Mouse (Mus musculus) megakaryocyte, adult 5-6 weeks (primary cell): ENCODE data around the gene Sbpl. TPM values are rescaled to one million over a fixed set of nuclear protein-coding genes. Genes with fewer than 3 reads are reported as not detected.

Experiments
- ATAC-seq: 2 replicates; pipeline ENCODE4 v1.8.0; 2016; ENCODE audit warnings: mild to moderate bottlenecking, inconsistent platforms; ENCODE audit not compliant: poor library complexity, severe bottlenecking
- total RNA-seq, 2 experiments: library from RNA; stranded (forward) in 1 of 2; stranded (reverse) in 1 of 2; fragments of 153-499, 151-499 nt in 1 of 2; fragments of 221-1000, 200-1000 nt in 1 of 2; gene quantifications; 2 replicates each; pipeline versions ENCODE4 v1.2.3 to v1.2.4; 2015 to 2017

Gene Sbpl
- total RNA-seq (2015) (not detected in 2 replicates), total RNA-seq (2017) (not detected in 2 replicates)

- no peak for ATAC-seq
Measured at GRCm38 (mm10) chr17:23955174-23955573, at the start of gene Sbpl. TSS of gene Sbpl (minus strand) at chr17:23955274.

- ATAC-seq: no peak
Measured at GRCm38 (mm10) chr17:24004071-24004665, 49.1 kb upstream of the Sbpl start.

- no peak for ATAC-seq
Measured at GRCm38 (mm10) chr17:24000404-24000803, 45.3 kb upstream of the Sbpl start.

GRCm38 (mm10) chr17:23998383-23998782, 43.3 kb upstream of the Sbpl start:
- no peak for ATAC-seq

- no peak for ATAC-seq
Measured at GRCm38 (mm10) chr17:23997901-23998300, 42.8 kb upstream of the Sbpl start, which contains the start of gene Prss22. TSS of gene Prss22 (minus strand) at chr17:23998100.

GRCm38 (mm10) chr17:23995421-23995820, 40.3 kb upstream of the Sbpl start:
- no peak for ATAC-seq

GRCm38 (mm10) chr17:23994667-23995066, 39.6 kb upstream of the Sbpl start:
- no peak for ATAC-seq

- peak; percentile 98 for ATAC-seq
Measured at GRCm38 (mm10) chr17:23993559-23994428, 38.7 kb upstream of the Sbpl start.

- ATAC-seq: no peak
Measured at GRCm38 (mm10) chr17:23992789-23993553, 37.9 kb upstream of the Sbpl start.

GRCm38 (mm10) chr17:23989802-23990201, 34.7 kb upstream of the Sbpl start:
- ATAC-seq: no peak

GRCm38 (mm10) chr17:23984989-23985388, 29.9 kb upstream of the Sbpl start:
- no peak for ATAC-seq

GRCm38 (mm10) chr17:23982912-23983311, 27.8 kb upstream of the Sbpl start:
- peak; percentile 57; the same call in 1 of the 2 replicates for ATAC-seq

GRCm38 (mm10) chr17:23980297-23980909, 25.3 kb upstream of the Sbpl start, which contains the start of gene Prss30:
TSS of gene Prss30 (minus strand) at chr17:23980566.
- ATAC-seq: peak; percentile 62

- no peak for ATAC-seq
Measured at GRCm38 (mm10) chr17:23979471-23979870, 24.4 kb upstream of the Sbpl start.

- ATAC-seq: no peak
Measured at GRCm38 (mm10) chr17:23976665-23977064, 21.6 kb upstream of the Sbpl start.

- no peak for ATAC-seq
Measured at GRCm38 (mm10) chr17:23971315-23971714, 16.2 kb upstream of the Sbpl start.

- peak; percentile 50 for ATAC-seq
Measured at GRCm38 (mm10) chr17:23969231-23969630, 14.2 kb upstream of the Sbpl start.

- no peak for ATAC-seq
Measured at GRCm38 (mm10) chr17:23968780-23969179, 13.7 kb upstream of the Sbpl start.

- peak; percentile 87 for ATAC-seq
Measured at GRCm38 (mm10) chr17:23966658-23967401, 11.8 kb upstream of the Sbpl start.

GRCm38 (mm10) chr17:23965805-23966425, 10.8 kb upstream of the Sbpl start:
- no peak for ATAC-seq
